Mouse (Mus musculus): ENCODE data around the gene Glis3. TPM values are rescaled to one million over a fixed set of nuclear protein-coding genes. Genes with fewer than 3 reads are reported as not detected.

The Glis3 gene
- polyA plus RNA-seq, 1 experiment from 2014 or later: 3.2 TPM

- Histone ChIP-seq H3K9ac (ENCODE audit: low read length) (no peak overlapping the region), H3K9me3 (ENCODE audit: control insufficient read depth, low read length) (no peaks in the 10 kb centered on the region), H3K4me2 (ENCODE audit: low read depth, severe bottlenecking) (no peak overlapping the region), H3K4me1 (ENCODE audit: control insufficient read depth, insufficient read depth, low read length) (no peaks in the 10 kb centered on the region), H3K36me3 (ENCODE audit: control insufficient read depth, insufficient read depth, low read length) (no peaks in the 10 kb centered on the region), H3K27me3 (ENCODE audit: control insufficient read depth, insufficient read depth, low read length) (no peaks in the 10 kb centered on the region), H3K27ac (replicated peaks; ENCODE audit: low read depth, low read length) (no peak overlapping the region), H3K4me3 (ENCODE audit: low read depth, low read length) (no peak overlapping the region)
- WGBS: 89% methylated on average over 7 of the region's 7 CpGs
- ATAC-seq (ENCODE audit: insufficient number of reproducible peaks, low FRiP score, low TSS enrichment, low read depth) (no peak), DNase-seq (ENCODE audit: low spot score) (no peak)
Observed at GRCm38 (mm10) chr19:28343640-28344039, 336.2 kb downstream of the Glis3 start.

DNA sequence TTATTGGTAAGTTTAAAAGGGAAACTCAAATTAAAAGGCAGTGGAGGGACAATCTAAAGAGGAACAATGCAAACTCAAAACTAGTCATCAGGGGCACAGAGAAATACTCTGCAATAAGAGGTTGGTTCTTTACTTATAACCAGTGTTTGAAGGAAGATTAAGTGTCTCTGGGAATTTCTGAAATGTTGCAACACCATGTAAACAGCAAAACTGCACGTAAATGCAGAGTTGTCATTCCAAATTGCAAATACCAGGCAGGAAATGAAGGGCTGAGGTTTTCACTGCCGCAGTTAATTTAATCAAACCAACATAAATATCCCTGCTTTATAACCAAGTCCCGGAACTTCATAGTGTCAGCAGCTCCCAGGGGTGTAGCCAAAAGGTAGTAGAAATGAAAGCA lies 342.3 kb downstream of the Glis3 start:
- peaks cover 16% of the 10 kb centered on the region; the same call in 1 of the 2 replicates for H3K4me1 ChIP-seq (ENCODE audit: control insufficient read depth, insufficient read depth, low read length)
- no peak overlapping the region for H3K9ac ChIP-seq (ENCODE audit: low read length)
- DNase-seq (ENCODE audit: low spot score) (no peak), ATAC-seq (ENCODE audit: insufficient number of reproducible peaks, low FRiP score, low TSS enrichment, low read depth) (no peak)
- H3K36me3 ChIP-seq (ENCODE audit: control insufficient read depth, insufficient read depth, low read length): no peaks in the 10 kb centered on the region
- H3K4me2 ChIP-seq (ENCODE audit: low read depth, severe bottlenecking): no peak overlapping the region
- no peaks in the 10 kb centered on the region for H3K9me3 ChIP-seq (ENCODE audit: control insufficient read depth, low read length)
- WGBS: 24% methylated on average over 3 of the region's 3 CpGs
- no peak overlapping the region for H3K4me3 ChIP-seq (ENCODE audit: low read depth, low read length)
- H3K27me3 ChIP-seq (ENCODE audit: control insufficient read depth, insufficient read depth, low read length): no peaks in the 10 kb centered on the region
- H3K27ac ChIP-seq (replicated peaks; ENCODE audit: low read depth, low read length): no peak overlapping the region; the same call in 1 of the 2 replicates

GRCm38 (mm10) chr19:28336651-28337510 lies 343.0 kb downstream of the Glis3 start:
- H3K27ac ChIP-seq (replicated peaks; ENCODE audit: low read depth, low read length): no peak overlapping the region
- WGBS: 65% methylated on average over 4 of the region's 4 CpGs
- peaks cover 16% of the 10 kb centered on the region; the same call in 1 of the 2 replicates for H3K4me1 ChIP-seq (ENCODE audit: control insufficient read depth, insufficient read depth, low read length)

DNA sequence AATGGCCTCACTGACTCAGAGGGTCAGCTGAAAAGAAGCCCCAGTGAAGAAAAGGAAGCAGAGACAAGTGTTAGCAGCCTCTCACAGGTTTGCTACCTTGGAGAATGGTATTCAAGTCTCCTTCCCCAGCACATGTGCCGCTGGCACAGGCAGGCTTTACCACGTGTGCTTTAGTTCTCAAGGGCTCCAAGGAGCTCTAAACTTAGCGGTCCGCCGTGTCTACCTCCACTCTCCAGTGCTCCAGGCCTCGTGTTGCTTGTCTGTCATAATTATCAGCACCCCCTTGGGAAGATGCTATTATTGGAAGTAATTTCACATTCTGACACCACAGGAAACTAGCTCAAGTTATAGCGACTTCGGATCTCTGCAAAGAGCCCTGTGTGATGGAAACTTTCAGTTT lies 344.0 kb downstream of the Glis3 start:
- Histone ChIP-seq H3K9me3 (ENCODE audit: control insufficient read depth, low read length) (no peaks in the 10 kb centered on the region), H3K36me3 (ENCODE audit: control insufficient read depth, insufficient read depth, low read length) (no peaks in the 10 kb centered on the region), H3K27me3 (ENCODE audit: control insufficient read depth, insufficient read depth, low read length) (no peaks in the 10 kb centered on the region), H3K4me3 (ENCODE audit: low read depth, low read length) (no peak overlapping the region), H3K4me2 (ENCODE audit: low read depth, severe bottlenecking) (no peak overlapping the region), H3K27ac (replicated peaks; ENCODE audit: low read depth, low read length) (no peak overlapping the region), H3K4me1 (ENCODE audit: control insufficient read depth, insufficient read depth, low read length) (peaks cover 16% of the 10 kb centered on the region; the same call in 1 of the 2 replicates), H3K9ac (ENCODE audit: low read length) (no peak overlapping the region)
- no peak for DNase-seq (ENCODE audit: low spot score)
- no peak for ATAC-seq (ENCODE audit: insufficient number of reproducible peaks, low FRiP score, low TSS enrichment, low read depth)
- 68% methylated on average over 8 of the region's 8 CpGs for WGBS

More at GRCm38 (mm10) chr19:28336651-28337510, 343.0 kb downstream of the Glis3 start:
- Histone ChIP-seq H3K36me3 (ENCODE audit: control insufficient read depth, insufficient read depth, low read length) (no peaks in the 10 kb centered on the region), H3K4me2 (ENCODE audit: low read depth, severe bottlenecking) (no peak overlapping the region), H3K4me3 (ENCODE audit: low read depth, low read length) (no peak overlapping the region), H3K27me3 (ENCODE audit: control insufficient read depth, insufficient read depth, low read length) (no peaks in the 10 kb centered on the region), H3K9me3 (ENCODE audit: control insufficient read depth, low read length) (no peaks in the 10 kb centered on the region), H3K9ac (ENCODE audit: low read length) (no peak overlapping the region)
- ATAC-seq (ENCODE audit: insufficient number of reproducible peaks, low FRiP score, low TSS enrichment, low read depth) (no peak), DNase-seq (ENCODE audit: low spot score) (no peak)

DNA sequence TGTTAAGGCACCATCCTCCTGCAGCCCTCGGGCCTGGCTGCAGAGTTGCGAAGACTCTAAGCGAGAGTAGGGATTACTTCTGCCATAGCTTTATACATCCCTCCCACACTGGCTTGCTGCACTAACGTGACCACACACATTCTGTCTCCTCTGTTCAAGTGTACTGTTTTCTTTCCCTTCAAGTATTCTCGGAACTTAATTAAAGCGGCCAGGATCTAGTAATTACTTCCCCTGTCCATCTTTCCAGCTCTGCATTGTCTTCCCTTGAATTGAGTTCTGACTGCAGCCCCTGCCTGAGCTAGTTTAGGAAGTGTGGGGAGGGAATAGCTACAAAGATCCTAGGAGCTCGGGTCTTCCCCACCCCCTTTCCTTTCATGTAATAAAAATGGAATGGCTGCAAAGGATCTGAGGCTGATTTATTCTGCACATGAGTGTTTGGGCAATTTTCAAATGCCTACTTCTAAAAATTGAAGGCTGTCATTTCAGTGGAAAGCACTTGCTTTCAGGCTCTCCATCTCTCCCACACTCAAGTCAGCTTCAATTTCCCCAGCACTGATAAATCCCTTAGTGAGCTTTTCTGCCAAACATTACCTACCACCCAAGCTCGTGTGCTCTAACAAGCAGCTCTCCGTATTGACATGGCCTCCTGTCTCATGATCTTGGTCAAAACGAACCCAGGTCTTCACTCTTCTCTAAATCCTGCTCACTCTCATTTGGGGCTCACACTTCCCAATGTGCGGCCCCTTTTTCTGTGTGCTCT lies 346.7 kb downstream of the Glis3 start:
- H3K27me3 ChIP-seq (ENCODE audit: control insufficient read depth, insufficient read depth, low read length): no peaks in the 10 kb centered on the region
- no peak overlapping the region for H3K4me2 ChIP-seq (ENCODE audit: low read depth, severe bottlenecking)
- H3K36me3 ChIP-seq (ENCODE audit: control insufficient read depth, insufficient read depth, low read length): no peaks in the 10 kb centered on the region
- no peak overlapping the region for H3K27ac ChIP-seq (replicated peaks; ENCODE audit: low read depth, low read length)
- H3K4me3 ChIP-seq (ENCODE audit: low read depth, low read length): no peak overlapping the region
- peaks cover 16% of the 10 kb centered on the region; the same call in 1 of the 2 replicates for H3K4me1 ChIP-seq (ENCODE audit: control insufficient read depth, insufficient read depth, low read length)
- no peaks in the 10 kb centered on the region for H3K9me3 ChIP-seq (ENCODE audit: control insufficient read depth, low read length)
- WGBS: 53% methylated on average over 11 of the region's 11 CpGs
- DNase-seq (ENCODE audit: low spot score) (no peak), ATAC-seq (ENCODE audit: insufficient number of reproducible peaks, low FRiP score, low TSS enrichment, low read depth) (no peak)
- no peak overlapping the region for H3K9ac ChIP-seq (ENCODE audit: low read length)

DNA sequence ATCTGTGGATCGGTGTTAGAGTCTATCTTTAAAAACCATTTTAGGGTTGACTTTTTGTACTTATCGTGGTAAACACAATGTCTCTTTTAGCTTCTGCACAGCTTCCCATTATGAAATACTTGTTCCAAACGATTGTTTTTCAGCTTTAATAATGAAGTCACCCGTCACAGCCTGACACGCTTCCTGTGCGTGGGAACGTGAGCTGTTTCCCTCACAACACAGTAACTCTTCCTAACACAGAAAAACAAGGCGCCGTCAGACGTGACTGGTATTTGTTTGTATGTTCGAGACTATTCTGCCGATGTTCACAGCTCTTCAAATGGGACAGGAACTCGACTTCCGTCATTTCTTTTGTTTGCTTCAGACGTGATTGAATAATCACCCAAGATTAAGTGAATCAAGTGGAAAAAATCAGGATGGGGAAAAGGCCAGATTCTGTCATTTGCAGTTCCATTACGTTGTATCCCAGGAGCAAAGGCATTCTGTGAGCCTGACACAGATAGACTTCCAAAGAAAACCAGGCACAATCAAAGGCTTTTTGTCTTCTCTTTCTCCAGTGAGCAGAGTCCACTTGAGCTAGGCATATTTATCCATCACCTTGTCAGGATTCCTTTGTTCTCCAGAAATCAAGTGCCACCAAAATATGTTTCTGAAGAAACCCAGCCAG lies 351.3 kb downstream of the Glis3 start:
- H3K27ac ChIP-seq (replicated peaks; ENCODE audit: low read depth, low read length): no peak overlapping the region
- no peaks in the 10 kb centered on the region for H3K27me3 ChIP-seq (ENCODE audit: control insufficient read depth, insufficient read depth, low read length)
- no peaks in the 10 kb centered on the region for H3K36me3 ChIP-seq (ENCODE audit: control insufficient read depth, insufficient read depth, low read length)
- no peak overlapping the region for H3K9ac ChIP-seq (ENCODE audit: low read length)
- no peak for DNase-seq (ENCODE audit: low spot score)
- H3K4me1 ChIP-seq (ENCODE audit: control insufficient read depth, insufficient read depth, low read length): peaks cover 5% of the 10 kb centered on the region; the same call in 1 of the 2 replicates
- WGBS: 85% methylated on average over 16 of the region's 16 CpGs
- ATAC-seq (ENCODE audit: insufficient number of reproducible peaks, low FRiP score, low TSS enrichment, low read depth): no peak
- H3K4me3 ChIP-seq (ENCODE audit: low read depth, low read length): no peak overlapping the region
- no peak overlapping the region for H3K4me2 ChIP-seq (ENCODE audit: low read depth, severe bottlenecking)
- H3K9me3 ChIP-seq (ENCODE audit: control insufficient read depth, low read length): no peaks in the 10 kb centered on the region

DNA sequence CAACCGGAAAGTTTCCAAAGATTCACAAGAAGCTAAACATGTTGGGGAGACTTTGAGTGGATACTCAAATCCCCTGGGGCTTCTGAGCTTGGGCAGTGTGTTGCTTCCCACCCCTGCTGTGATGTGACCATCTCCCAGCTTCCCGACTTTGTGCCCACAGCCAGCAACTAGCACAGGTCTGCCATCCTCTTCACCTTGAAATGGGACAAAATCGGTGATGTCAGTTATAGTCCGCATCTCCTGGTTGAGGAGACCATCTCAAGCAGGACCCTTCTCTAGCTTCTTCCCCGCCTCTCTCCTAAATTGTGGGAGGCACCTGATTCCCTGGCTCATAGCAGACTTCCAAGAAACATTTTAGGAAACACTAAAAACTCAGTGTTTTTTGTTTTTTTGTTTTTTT lies 352.3 kb downstream of the Glis3 start:
- no peak overlapping the region for H3K4me3 ChIP-seq (ENCODE audit: low read depth, low read length)
- H3K27me3 ChIP-seq (ENCODE audit: control insufficient read depth, insufficient read depth, low read length): no peaks in the 10 kb centered on the region
- H3K36me3 ChIP-seq (ENCODE audit: control insufficient read depth, insufficient read depth, low read length): no peaks in the 10 kb centered on the region
- ATAC-seq (ENCODE audit: insufficient number of reproducible peaks, low FRiP score, low TSS enrichment, low read depth) (no peak), DNase-seq (ENCODE audit: low spot score) (no peak)
- H3K27ac ChIP-seq (replicated peaks; ENCODE audit: low read depth, low read length): no peak overlapping the region
- H3K9ac ChIP-seq (ENCODE audit: low read length): no peak overlapping the region
- 91% methylated on average over 5 of the region's 5 CpGs for WGBS
- H3K9me3 ChIP-seq (ENCODE audit: control insufficient read depth, low read length): no peaks in the 10 kb centered on the region
- no peaks in the 10 kb centered on the region for H3K4me1 ChIP-seq (ENCODE audit: control insufficient read depth, insufficient read depth, low read length)
- no peak overlapping the region for H3K4me2 ChIP-seq (ENCODE audit: low read depth, severe bottlenecking)

DNA sequence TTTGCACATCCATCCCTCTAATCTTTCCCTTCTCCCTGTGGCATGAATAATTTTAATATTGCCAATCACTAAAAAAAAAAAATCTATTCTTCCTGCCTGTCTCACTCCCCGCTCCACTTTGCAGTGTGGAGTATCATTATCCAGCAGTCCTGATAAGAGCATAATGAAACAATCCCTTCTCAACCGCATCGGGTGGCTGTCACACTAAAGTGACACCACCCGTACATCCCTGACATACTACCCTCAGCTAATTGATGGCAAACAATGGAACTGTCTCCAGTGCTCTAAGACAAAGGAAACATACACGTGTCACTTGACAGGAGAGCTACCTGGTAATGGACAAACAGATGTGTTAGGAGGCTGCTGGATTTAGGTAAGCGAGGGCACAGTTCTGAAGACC lies 373.8 kb downstream of the Glis3 start:
- Histone ChIP-seq H3K4me3 (ENCODE audit: low read depth, low read length) (no peak overlapping the region), H3K9ac (ENCODE audit: low read length) (no peak overlapping the region), H3K36me3 (ENCODE audit: control insufficient read depth, insufficient read depth, low read length) (no peaks in the 10 kb centered on the region), H3K9me3 (ENCODE audit: control insufficient read depth, low read length) (no peaks in the 10 kb centered on the region), H3K4me1 (ENCODE audit: control insufficient read depth, insufficient read depth, low read length) (peaks cover 8% of the 10 kb centered on the region), H3K27ac (replicated peaks; ENCODE audit: low read depth, low read length) (no peak overlapping the region), H3K4me2 (ENCODE audit: low read depth, severe bottlenecking) (no peak overlapping the region), H3K27me3 (ENCODE audit: control insufficient read depth, insufficient read depth, low read length) (no peaks in the 10 kb centered on the region)
- no peak for ATAC-seq (ENCODE audit: insufficient number of reproducible peaks, low FRiP score, low TSS enrichment, low read depth)
- 82% methylated on average over 6 of the region's 6 CpGs for WGBS
- no peak for DNase-seq (ENCODE audit: low spot score)

Measured in limb, embryonic 11.5 days (tissue).